Mouse (Mus musculus) midbrain, embryonic 13.5 days (tissue): ENCODE measurements around the gene Nuak1. TPM values are rescaled to one million over a fixed set of nuclear protein-coding genes. Genes with fewer than 3 reads are reported as not detected.
A peak's percentile ranks its signal among the peaks of the same experiment; 100 is the strongest.

Experiments used
- ATAC-seq: fragments of 200-750 bp; cut with Nextera tagmentation; 2 replicates; pipeline ENCODE4 v1.8.0; 2017; ENCODE audit warnings: mild to moderate bottlenecking, moderate TSS enrichment, moderate library complexity
- H3K27ac ChIP-seq: fragments of 300-500 bp; sonication (generic); 2 replicates; pipeline ENCODE4 v1.5.1; 2015; ENCODE audit warnings: inconsistent platforms, mild to moderate bottlenecking, moderate library complexity
- H3K27me3 ChIP-seq: fragments of 300-500 bp; sonication (generic); 2 replicates; pipeline ENCODE4 v1.6.1; 2015; ENCODE audit warnings: mild to moderate bottlenecking, inconsistent platforms
- H3K36me3 ChIP-seq: fragments of 300-500 bp; sonication (generic); 2 replicates; pipeline ENCODE4 v1.6.1; 2015; ENCODE audit warnings: mild to moderate bottlenecking, inconsistent platforms
- H3K4me1 ChIP-seq: fragments of 300-500 bp; sonication (generic); replicated peaks from 2 replicates; pipeline ENCODE4 v1.6.1; 2015; ENCODE audit warnings: inconsistent platforms
- H3K4me2 ChIP-seq: fragments of 300-500 bp; sonication (generic); replicated peaks from 2 replicates; pipeline ENCODE4 v1.6.1; 2015; ENCODE audit warnings: moderate library complexity, mild to moderate bottlenecking, inconsistent platforms
- H3K4me3 ChIP-seq: fragments of 300-500 bp; sonication (generic); replicated peaks from 2 replicates; pipeline ENCODE4 v1.5.1; 2015; ENCODE audit warnings: mild to moderate bottlenecking, inconsistent platforms
- H3K9ac ChIP-seq: fragments of 300-500 bp; sonication (generic); replicated peaks from 2 replicates; pipeline ENCODE4 v1.6.1; 2015; ENCODE audit warnings: mild to moderate bottlenecking, inconsistent platforms
- H3K9me3 ChIP-seq: fragments of 300-500 bp; sonication (generic); 2 replicates; pipeline ENCODE4 v1.6.1; 2016; ENCODE audit warnings: mild to moderate bottlenecking, inconsistent platforms
- WGBS: fragments of 180-500 bp; shearing (Covaris S2); methylation state at CpG from one replicate; pipeline ENCODE4 v1.1.7; 2015; 5-methylcytosine and 5-hydroxymethylcytosine counted together
- polyA plus RNA-seq: library from polyadenylated mRNA; unstranded; fragments of >200 nt; fragmentation: Nextera tagmentation; extraction: Ambion mirVana; gene quantifications from 2 replicates; pipeline ENCODE4 v1.2.1, GENCODE M21; 2015

Nuak1 gene
- polyA plus RNA-seq, 1 experiment from 2014 or later, result 5.0 TPM

DNA sequence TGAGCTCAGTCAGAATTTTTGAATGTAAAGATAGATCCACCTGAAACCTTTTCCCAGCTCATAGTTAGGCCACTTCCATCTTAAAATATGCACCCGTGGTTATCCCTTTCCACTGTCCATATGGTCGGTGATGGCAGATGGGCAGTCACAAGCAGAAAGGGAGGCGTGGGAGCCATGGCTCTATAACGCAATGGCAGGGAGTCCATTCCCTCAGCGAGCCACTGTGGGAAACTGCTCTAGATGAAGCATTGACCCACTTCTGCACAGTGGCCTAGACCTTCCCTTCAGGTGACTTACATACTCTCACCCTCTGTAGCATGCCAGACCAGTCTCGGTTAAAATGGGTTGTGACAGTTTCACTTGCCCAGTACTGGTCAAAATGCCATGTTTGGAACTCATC is 19.8 kb downstream of the Nuak1 start:
- Histone ChIP-seq H3K4me3 (no peak overlapping the region), H3K9me3 (no peaks in the 10 kb centered on the region), H3K4me1 (peaks cover 11% of the 10 kb centered on the region), H3K27me3 (no peaks in the 10 kb centered on the region), H3K4me2 (no peak overlapping the region), H3K36me3 (peaks cover 10% of the 10 kb centered on the region; the same call in 1 of the 2 replicates), H3K27ac (no peak overlapping the region), H3K9ac (no peak overlapping the region)
- ATAC-seq, result no peak
- WGBS, result 91% methylated on average over 6 of the region's 6 CpGs

DNA sequence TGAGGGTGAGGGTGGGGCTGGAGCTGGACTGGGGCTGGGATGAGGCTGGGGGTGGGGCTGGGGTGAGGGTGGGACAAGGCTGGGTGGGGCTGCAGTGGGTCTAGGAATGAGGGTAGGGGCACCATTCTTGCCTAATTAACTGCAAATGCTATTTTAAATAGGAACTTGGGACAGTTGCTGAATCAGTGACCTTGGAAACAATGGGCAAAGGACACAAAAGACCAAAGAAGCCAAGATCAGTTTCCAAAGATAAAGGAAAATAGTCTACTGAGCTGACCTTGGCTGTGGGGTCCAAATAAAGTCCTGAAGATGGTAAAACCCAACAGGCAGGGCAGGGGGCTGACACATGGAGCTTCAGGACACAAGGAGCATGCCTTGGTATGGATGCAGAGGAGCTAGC is 22.0 kb downstream of the Nuak1 start:
- Histone ChIP-seq H3K4me1 (peaks cover 6% of the 10 kb centered on the region), H3K27me3 (no peaks in the 10 kb centered on the region), H3K4me3 (no peak overlapping the region), H3K9ac (no peak overlapping the region), H3K9me3 (no peaks in the 10 kb centered on the region), H3K27ac (no peak overlapping the region), H3K4me2 (no peak overlapping the region), H3K36me3 (peaks cover 10% of the 10 kb centered on the region; the same call in 1 of the 2 replicates)
- no peak for ATAC-seq

GRCm38 (mm10) chr10:84416752-84417151 is 23.6 kb downstream of the Nuak1 start:
- peaks cover 10% of the 10 kb centered on the region; the same call in 1 of the 2 replicates for H3K36me3 ChIP-seq
- H3K27ac ChIP-seq, result no peak overlapping the region
- no peak for ATAC-seq
- H3K9ac ChIP-seq, result no peak overlapping the region
- H3K4me2 ChIP-seq, result no peak overlapping the region
- 91% methylated on average over 8 of the region's 8 CpGs for whole genome bisulfite sequencing
- H3K9me3 ChIP-seq, result no peaks in the 10 kb centered on the region
- no peak overlapping the region for H3K4me3 ChIP-seq
- H3K27me3 ChIP-seq, result no peaks in the 10 kb centered on the region
- peaks cover 21% of the 10 kb centered on the region for H3K4me1 ChIP-seq

- whole genome bisulfite sequencing, result 86% methylated on average over 8 of the region's 8 CpGs
Observed at GRCm38 (mm10) chr10:84414981-84415700, 25.3 kb downstream of the Nuak1 start.

DNA sequence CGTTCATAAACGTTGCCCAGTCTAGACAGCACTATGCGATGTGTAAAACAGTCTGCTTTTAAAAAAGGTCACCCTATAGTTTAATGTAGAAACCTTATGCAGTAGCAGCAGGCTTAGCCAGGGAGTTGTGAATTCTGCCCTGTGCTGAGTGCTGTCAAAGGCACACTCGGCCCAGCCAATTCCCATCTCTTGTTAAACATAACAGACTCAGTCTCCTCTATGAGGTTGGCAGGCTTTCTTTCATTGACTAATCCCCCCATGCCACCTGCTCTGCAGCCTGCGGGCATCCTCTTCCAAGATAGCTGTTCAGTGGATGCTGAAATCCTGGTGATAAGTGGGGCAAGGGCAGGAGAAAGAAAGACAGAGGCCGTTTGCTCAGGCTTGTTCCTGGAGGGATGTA is 27.1 kb downstream of the Nuak1 start:
- Histone ChIP-seq H3K4me3 (no peak overlapping the region), H3K4me2 (no peak overlapping the region), H3K9me3 (no peaks in the 10 kb centered on the region), H3K4me1 (peaks cover 50% of the 10 kb centered on the region), H3K27ac (peak overlapping the region; percentile 54; the same call in 1 of the 2 replicates), H3K9ac (no peak overlapping the region), H3K27me3 (no peaks in the 10 kb centered on the region), H3K36me3 (peaks cover 2% of the 10 kb centered on the region; the same call in 1 of the 2 replicates)
- ATAC-seq, result peak; percentile 25; the same call in 1 of the 2 replicates
- 81% methylated on average over 6 of the region's 6 CpGs for WGBS

More at GRCm38 (mm10) chr10:84414981-84415700, 25.3 kb downstream of the Nuak1 start:
- Histone ChIP-seq H3K9me3 (no peaks in the 10 kb centered on the region), H3K36me3 (peaks cover 2% of the 10 kb centered on the region; the same call in 1 of the 2 replicates), H3K27me3 (no peaks in the 10 kb centered on the region), H3K4me1 (peaks cover 37% of the 10 kb centered on the region), H3K9ac (no peak overlapping the region), H3K4me2 (no peak overlapping the region), H3K27ac (no peak overlapping the region), H3K4me3 (no peak overlapping the region)
- no peak for ATAC-seq

DNA sequence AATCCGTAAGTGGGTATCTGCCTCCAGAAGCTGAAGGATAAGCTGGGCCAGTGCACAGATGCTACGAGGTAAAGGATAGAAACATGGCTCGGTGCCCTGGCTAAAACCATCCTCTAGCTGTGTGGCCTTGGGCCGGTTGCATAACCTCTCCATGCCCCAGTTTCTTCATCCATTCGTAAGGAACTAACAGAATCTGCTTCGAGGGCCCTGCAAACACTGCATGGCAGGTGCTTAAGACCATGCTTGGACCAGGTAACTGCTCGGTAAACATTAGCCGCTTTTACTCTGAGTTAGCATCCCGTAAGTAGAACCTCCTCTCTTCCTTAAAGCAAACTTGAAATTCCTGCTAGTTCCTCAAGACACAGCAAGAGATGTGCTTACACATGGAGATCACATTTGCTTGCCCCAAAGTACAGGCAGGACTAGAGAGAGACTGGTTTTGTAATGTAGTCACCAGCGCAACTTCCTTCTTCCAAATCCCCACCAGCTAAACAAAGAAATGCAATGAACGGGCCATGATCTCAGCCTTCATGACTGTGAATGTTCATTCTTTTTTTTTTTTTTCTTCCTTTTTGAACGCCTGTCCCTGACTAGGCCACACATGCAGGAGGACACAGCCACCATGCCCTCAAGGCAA is 28.0 kb downstream of the Nuak1 start:
- Histone ChIP-seq H3K4me1 (peaks cover 50% of the 10 kb centered on the region), H3K9ac (no peak overlapping the region), H3K4me3 (no peak overlapping the region), H3K27ac (0 out of 2 replicates have a peak overlapping the region, but pooled peaks have one; percentile 1), H3K4me2 (no peak overlapping the region), H3K9me3 (no peaks in the 10 kb centered on the region), H3K27me3 (no peaks in the 10 kb centered on the region), H3K36me3 (peaks cover 2% of the 10 kb centered on the region; the same call in 1 of the 2 replicates)
- ATAC-seq, result no peak
- 89% methylated on average over 12 of the region's 12 CpGs for WGBS

DNA sequence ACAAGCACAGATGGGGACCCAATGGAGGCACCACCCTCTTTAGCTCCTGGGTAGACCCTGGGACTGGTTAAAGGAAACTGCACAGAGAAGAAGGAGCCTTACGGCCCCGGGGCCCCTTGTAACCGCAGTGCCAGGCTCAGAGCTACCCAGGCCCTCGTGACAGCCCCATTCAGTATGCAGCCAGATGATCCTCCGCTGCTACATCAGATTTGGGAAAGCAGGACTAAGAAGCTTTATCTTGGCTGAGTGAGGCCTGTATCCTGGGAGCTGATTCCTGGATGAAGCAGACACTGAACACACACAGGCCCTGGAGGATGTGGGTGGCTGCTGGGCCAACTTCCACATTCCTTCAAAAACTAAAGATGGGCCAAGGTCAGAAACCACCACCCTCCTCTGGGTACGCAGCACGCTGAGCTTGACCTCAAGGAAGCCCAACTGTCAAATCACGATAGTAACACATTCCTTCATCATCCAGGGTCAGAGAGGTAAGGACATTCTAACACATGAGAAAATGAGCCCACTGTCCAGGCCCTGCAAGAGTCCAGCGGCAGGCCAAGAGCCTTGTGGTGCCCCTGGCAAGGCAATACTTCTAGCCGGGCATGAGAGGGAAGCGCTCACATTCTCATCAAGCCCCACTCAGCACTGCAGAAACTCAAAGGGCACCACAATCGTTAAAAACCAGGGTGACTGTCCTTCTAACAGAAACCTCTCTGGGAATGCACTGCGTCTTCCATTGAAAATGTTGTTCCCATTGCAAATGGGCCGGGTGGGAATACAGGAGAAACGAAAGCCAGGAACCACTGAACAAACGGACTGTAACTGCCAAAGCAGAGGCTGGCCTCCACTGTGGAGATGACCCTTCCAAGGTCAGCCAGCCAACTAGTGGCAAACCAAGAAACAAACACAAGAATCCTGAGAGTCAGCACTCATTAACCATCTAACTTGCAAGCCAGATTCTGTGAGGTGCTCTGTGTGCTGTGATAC is 29.0 kb downstream of the Nuak1 start:
- no peak overlapping the region for H3K4me2 ChIP-seq
- no peak overlapping the region for H3K4me3 ChIP-seq
- H3K9ac ChIP-seq, result no peak overlapping the region
- H3K4me1 ChIP-seq, result peaks cover 50% of the 10 kb centered on the region
- no peaks in the 10 kb centered on the region for H3K9me3 ChIP-seq
- WGBS, result 79% methylated on average over 16 of the region's 16 CpGs
- ATAC-seq, result no peak; the same call in 1 of the 2 replicates
- peak overlapping the region; percentile 15; the same call in 1 of the 2 replicates for H3K27ac ChIP-seq
- no peaks in the 10 kb centered on the region for H3K27me3 ChIP-seq
- peaks cover 12% of the 10 kb centered on the region; the same call in 1 of the 2 replicates for H3K36me3 ChIP-seq

GRCm38 (mm10) chr10:84408965-84409660 is 31.3 kb downstream of the Nuak1 start:
- Histone ChIP-seq H3K4me1 (peaks cover 59% of the 10 kb centered on the region), H3K4me2 (no peak overlapping the region), H3K36me3 (peaks cover 12% of the 10 kb centered on the region; the same call in 1 of the 2 replicates), H3K9me3 (no peaks in the 10 kb centered on the region), H3K27me3 (no peaks in the 10 kb centered on the region), H3K4me3 (no peak overlapping the region), H3K9ac (no peak overlapping the region), H3K27ac (no peak overlapping the region)
- WGBS, result 88% methylated on average over 13 of the region's 13 CpGs
- no peak for ATAC-seq

GRCm38 (mm10) chr10:84405135-84405776 is 35.1 kb downstream of the Nuak1 start:
- no peaks in the 10 kb centered on the region for H3K27me3 ChIP-seq
- H3K36me3 ChIP-seq, result peaks cover 12% of the 10 kb centered on the region; the same call in 1 of the 2 replicates
- H3K9ac ChIP-seq, result no peak overlapping the region
- peaks cover 47% of the 10 kb centered on the region for H3K4me1 ChIP-seq
- no peaks in the 10 kb centered on the region for H3K9me3 ChIP-seq
- 36% methylated on average over 8 of the region's 8 CpGs for WGBS
- H3K27ac ChIP-seq, result 0 out of 2 replicates have a peak overlapping the region, but pooled peaks have one; percentile 16
- no peak for ATAC-seq
- H3K4me2 ChIP-seq, result no peak overlapping the region
- no peak overlapping the region for H3K4me3 ChIP-seq

DNA sequence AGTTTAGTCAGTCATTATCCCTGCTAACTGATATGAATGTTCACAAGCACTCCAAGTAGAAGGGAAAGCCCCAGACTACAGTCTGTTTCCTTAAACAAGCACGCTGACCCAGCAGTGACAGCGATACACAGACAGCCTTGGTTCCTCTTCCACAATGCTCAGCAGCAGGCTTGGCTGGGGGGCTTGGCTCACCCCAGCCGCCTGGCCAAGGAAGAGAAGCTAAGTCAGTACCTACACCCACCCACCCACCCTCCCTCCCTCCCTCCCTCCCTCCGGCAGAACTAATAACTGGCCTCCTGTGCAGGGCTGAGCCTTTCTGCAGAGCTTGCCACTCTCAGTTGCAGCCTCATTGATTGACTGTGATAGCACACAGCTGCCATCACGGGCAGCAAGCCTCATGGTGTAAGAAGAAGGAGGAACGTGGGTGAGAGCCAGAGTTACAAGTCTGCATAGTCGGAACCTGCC is 38.5 kb downstream of the Nuak1 start:
- Histone ChIP-seq H3K4me1 (peaks cover 40% of the 10 kb centered on the region), H3K4me3 (no peak overlapping the region), H3K9me3 (peaks cover 3% of the 10 kb centered on the region; the same call in 1 of the 2 replicates), H3K36me3 (peaks cover 5% of the 10 kb centered on the region; the same call in 1 of the 2 replicates), H3K27ac (peak overlapping the region; percentile 49; the same call in 1 of the 2 replicates), H3K4me2 (no peak overlapping the region), H3K27me3 (no peaks in the 10 kb centered on the region), H3K9ac (no peak overlapping the region)
- ATAC-seq, result peak; percentile 51
- WGBS, result 46% methylated on average over 7 of the region's 7 CpGs
